Mouse (Mus musculus) Patski (cell line): Measurements from ENCODE around the gene Tox2. TPM values are rescaled to one million over a fixed set of nuclear protein-coding genes. Genes with fewer than 3 reads are reported as not detected.

Source experiments
- ATAC-seq: fragments of 100-300 bp; one replicate; pipeline ENCODE4 v1.8.0; 2021
- CTCF ChIA-PET: fragments of 350-600 bp; sonication (Branson Sonifier 250); formaldehyde crosslinking; loops from one replicate; lab custom pipeline; 2022; ENCODE audit warnings: inconsistent platforms; lab: Charles Lee
- POLR2A ChIA-PET: fragments of 350-600 bp; sonication (Branson Sonifier 250); formaldehyde crosslinking; loops from one replicate; lab custom pipeline; 2022; ENCODE audit warnings: antibody characterized with exemption, inconsistent platforms; lab: Charles Lee
- DNase-seq: peaks from one replicate; pipeline ENCODE4 v3.0.0-alpha.2; 2011; ENCODE audit warnings: low read depth, low spot score
- H3K27me3 ChIP-seq: fragments of 371-371 bp; one replicate; pipeline ENCODE4 v1.5.1; 2021
- CTCF ChIP-seq: fragments of 100-300 bp; IDR thresholded peaks from one replicate; pipeline ENCODE4 v1.5.1; 2021
- in situ Hi-C: fragments of 300-500 bp; cut with MboI; formaldehyde crosslinking; loops from 3 replicates; pipeline ENCODE4 v1.11.1; 2018; ENCODE audit warnings: low pct_unique_long_range_greater_than_20kb, mixed read lengths
- polyA plus RNA-seq: library from polyadenylated mRNA; unstranded; gene quantifications from one replicate; pipeline ENCODE4 v1.2.3, GENCODE M21; 2021

Gene Tox2
- not detected for polyA plus RNA-seq

GRCm38 (mm10) chr2:163202884-163203634, at the start of gene Tox2:
Gene Tox2 (plus strand): TSS chr2:163203125.
- no peak for ATAC-seq
- CTCF ChIA-PET: no interaction called here
- in situ Hi-C loops: no loop called here
- H3K27me3 ChIP-seq: peaks cover 28% of the 10 kb centered on the region
- POLR2A ChIA-PET: no interaction called here
- no peak for TF ChIP-seq CTCF
- no peak for DNase-seq

- no peak for ATAC-seq
Observed at GRCm38 (mm10) chr2:163154673-163155072, 48.3 kb upstream of the Tox2 start.

DNA sequence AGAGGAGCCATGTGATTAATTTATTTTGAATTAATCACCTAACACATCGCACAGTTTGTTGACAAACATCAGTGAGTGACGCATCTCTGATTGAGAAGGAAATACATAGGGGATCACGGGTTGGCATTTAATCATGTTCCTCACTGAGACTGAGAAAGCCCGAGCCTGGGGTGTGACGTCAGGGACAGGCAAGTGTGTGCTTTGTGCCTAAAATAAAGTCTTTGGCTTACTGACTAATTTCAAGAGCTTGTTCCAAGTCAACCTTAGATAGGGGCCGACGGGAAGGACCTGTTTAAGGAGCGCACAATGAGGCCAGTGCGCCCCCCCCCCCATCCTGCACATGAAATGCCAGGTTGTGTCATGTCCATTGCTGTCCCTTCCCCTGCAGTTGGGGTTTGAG, 43.9 kb upstream of the Tox2 start:
- no peak for ATAC-seq
- ChIA-PET CTCF (no interaction called here), POLR2A (no interaction called here)

More at GRCm38 (mm10) chr2:163154673-163155072, 48.3 kb upstream of the Tox2 start:
- no peak for TF ChIP-seq CTCF
- ChIA-PET CTCF (no interaction called here), POLR2A (no interaction called here)
- peaks cover 3% of the 10 kb centered on the region for H3K27me3 ChIP-seq
- DNase-seq: no peak
- in situ Hi-C loops: no loop called here

DNA sequence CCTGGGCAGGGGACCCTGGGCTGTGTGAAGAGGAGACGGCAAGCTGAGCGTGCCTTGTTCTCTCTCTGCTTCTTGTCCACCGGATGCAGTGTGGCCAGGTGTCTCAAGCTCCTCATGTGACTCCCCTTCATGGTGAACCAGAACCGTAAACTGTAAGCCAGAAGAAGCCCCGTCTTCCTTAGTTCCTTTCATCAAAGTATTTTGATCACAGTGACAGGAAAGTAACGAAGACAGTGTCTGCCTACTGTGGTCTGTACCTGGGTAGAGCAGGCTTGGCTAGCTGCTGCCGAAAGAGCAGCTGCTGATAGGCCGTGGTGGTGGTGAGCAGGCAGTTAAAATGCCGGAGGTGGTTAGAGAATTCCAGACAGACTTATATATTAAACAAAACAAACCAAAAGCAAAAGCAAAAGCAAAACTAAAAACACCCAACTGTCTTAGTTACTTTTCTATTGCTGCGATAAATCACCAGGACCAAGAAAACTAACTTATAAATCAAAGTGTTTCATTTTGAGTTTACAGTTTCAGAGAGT, 38.4 kb upstream of the Tox2 start:
- H3K27me3 ChIP-seq: peaks cover 14% of the 10 kb centered on the region
- ATAC-seq: no peak
- ChIA-PET CTCF (no interaction called here), POLR2A (no interaction called here)
- DNase-seq: no peak
- in situ Hi-C loops: no loop called here
- no peak for TF ChIP-seq CTCF

More for the DNA sequence above, 43.9 kb upstream of the Tox2 start:
- H3K27me3 ChIP-seq: peaks cover 13% of the 10 kb centered on the region
- DNase-seq: no peak
- TF ChIP-seq CTCF: no peak
- in situ Hi-C loops: no loop called here

- no peak for DNase-seq
- in situ Hi-C loops: no loop called here
- H3K27me3 ChIP-seq: peaks cover 21% of the 10 kb centered on the region
- TF ChIP-seq CTCF: no peak
- CTCF ChIA-PET: no interaction called here
- ATAC-seq: no peak
- POLR2A ChIA-PET: no interaction called here
Observed at GRCm38 (mm10) chr2:163166067-163166805, 36.7 kb upstream of the Tox2 start.

DNA sequence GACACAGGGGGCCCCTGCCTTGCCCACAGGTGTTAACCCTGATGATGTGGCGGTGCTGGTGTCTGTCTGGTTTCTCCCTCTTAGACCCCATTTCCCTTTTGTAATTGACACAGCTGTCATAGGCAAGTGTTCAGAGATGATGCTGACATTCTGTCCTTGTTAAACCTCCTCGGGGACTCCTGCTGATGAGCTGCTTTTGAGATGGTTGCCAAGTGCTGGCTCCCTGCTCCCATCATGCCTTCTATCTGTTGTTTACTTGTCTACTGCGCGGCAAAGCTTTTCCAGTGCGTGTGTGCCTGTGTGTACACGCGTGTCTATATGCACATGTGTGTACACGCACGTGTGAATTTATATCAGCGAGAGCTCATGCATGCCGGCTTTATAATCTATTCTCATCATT, 31.0 kb upstream of the Tox2 start:
- ChIA-PET POLR2A (no interaction called here), CTCF (interaction anchor here (1.2 kb wide), 1 partner anchor 29 kb away, joined by 3 read pairs; no protein-coding TSS in a partner anchor)
- no peak for ATAC-seq
- no peak for DNase-seq
- in situ Hi-C loops: no loop called here
- H3K27me3 ChIP-seq: peaks cover 42% of the 10 kb centered on the region
- TF ChIP-seq CTCF: no peak

DNA sequence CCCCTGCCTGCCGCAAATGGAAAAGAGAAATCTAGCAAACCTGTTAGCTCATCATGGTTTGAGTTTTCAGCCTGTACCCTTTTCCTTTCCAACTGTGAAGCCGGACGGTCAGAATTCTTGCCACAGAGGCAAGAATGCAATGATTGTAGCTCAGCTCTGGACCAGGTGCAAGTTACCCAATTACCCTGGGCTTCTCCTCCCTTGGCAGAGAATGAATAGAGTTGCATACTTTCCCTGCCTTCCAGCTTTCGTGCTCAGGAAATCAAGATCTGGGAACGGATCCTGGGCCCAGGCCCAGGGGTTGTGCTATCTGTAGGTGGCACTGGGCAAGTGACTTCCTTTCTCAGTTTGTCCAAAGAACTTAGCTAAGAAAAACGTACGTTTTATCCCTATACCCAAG, 28.9 kb upstream of the Tox2 start:
- no peak for DNase-seq
- no peak for ATAC-seq
- in situ Hi-C loops: no loop called here
- H3K27me3 ChIP-seq: peaks cover 54% of the 10 kb centered on the region
- ChIA-PET CTCF (interaction anchor here (1.9 kb wide), 1 partner anchor 15 kb away, joined by 4 read pairs; no protein-coding TSS in a partner anchor), POLR2A (no interaction called here)
- TF ChIP-seq CTCF: no peak

DNA sequence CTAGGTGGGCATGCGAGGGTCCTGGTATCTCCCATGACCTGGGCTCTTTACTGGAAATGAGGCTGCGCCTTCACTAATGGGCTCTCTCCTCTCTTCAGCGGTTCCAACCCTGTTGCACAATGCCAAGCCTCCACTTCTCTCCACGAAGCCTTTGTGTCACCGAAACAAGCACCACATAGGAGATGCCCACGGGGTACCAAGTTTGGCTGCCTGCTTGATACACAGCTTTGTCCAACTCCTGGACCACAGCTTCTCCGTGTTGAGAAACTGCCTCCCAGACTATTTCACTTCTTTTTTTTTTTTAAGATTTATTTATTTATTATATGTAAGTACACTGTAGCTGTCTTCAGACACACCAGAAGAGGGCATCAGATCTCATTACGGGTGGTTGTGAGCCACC, 27.1 kb upstream of the Tox2 start:
- ATAC-seq (no peak), DNase-seq (no peak)
- ChIA-PET CTCF (interaction anchor here (1.0 kb wide), 1 partner anchor 74 kb away, joined by 3 read pairs; no protein-coding TSS in a partner anchor), POLR2A (no interaction called here)
- in situ Hi-C loops: no loop called here
- no peak for TF ChIP-seq CTCF
- peaks cover 54% of the 10 kb centered on the region for H3K27me3 ChIP-seq

GRCm38 (mm10) chr2:163176502-163176901, 26.4 kb upstream of the Tox2 start:
- POLR2A ChIA-PET: no interaction called here
- CTCF ChIA-PET: interaction anchor here (1.0 kb wide), 1 partner anchor 75 kb away, joined by 3 read pairs; no protein-coding TSS in a partner anchor
- H3K27me3 ChIP-seq: peaks cover 54% of the 10 kb centered on the region
- TF ChIP-seq CTCF: no peak
- ATAC-seq: no peak
- no peak for DNase-seq
- in situ Hi-C loops: no loop called here

DNA sequence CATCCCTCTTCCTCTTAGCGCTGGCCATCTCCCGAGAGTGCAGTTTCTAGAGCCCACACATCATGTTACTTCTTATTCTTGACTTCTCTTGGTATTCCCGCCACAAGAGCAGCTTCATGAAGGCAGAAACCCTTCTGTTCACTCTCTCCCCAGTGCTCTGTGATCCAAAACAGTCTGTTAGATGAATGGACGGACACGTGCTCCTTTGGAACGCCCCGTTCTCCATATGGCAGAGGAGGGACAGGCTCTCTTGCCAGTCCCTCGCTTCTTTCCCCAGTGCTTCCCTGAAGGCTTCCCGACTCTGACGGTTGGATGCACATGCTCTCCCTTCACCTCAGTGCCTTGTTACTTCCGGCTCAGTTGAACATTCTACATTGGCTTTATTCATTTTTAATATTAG, 15.4 kb upstream of the Tox2 start:
- ATAC-seq (no peak), DNase-seq (no peak)
- in situ Hi-C loops: no loop called here
- CTCF ChIA-PET: no interaction called here
- POLR2A ChIA-PET: no interaction called here
- H3K27me3 ChIP-seq: peaks cover 49% of the 10 kb centered on the region
- no peak for TF ChIP-seq CTCF
